Mouse (Mus musculus) heart, embryonic 10.5 days (tissue): ENCODE data around the gene Myh6. TPM values are rescaled to one million over a fixed set of nuclear protein-coding genes. Genes with fewer than 3 reads are reported as not detected.

ENCODE experiments used
- DNase-seq: peaks from one replicate; pipeline ENCODE4 v3.0.0-alpha.2; 2017; ENCODE audit warnings: low spot score
- H3K27ac ChIP-seq: fragments of 300-500 bp; sonication (generic); 2 replicates; pipeline ENCODE4 v1.5.1; 2016; ENCODE audit warnings: mild to moderate bottlenecking
- H3K27me3 ChIP-seq: fragments of 300-500 bp; sonication (generic); 2 replicates; pipeline ENCODE4 v1.6.1; 2016; ENCODE audit warnings: mild to moderate bottlenecking; ENCODE audit not compliant: poor library complexity, insufficient read depth, severe bottlenecking
- H3K36me3 ChIP-seq: fragments of 300-500 bp; sonication (generic); 2 replicates; pipeline ENCODE4 v1.6.1; 2016; ENCODE audit warnings: mild to moderate bottlenecking, moderate library complexity
- H3K4me1 ChIP-seq: fragments of 300-500 bp; sonication (generic); 2 replicates; pipeline ENCODE4 v1.6.1; 2016; ENCODE audit warnings: mild to moderate bottlenecking
- H3K4me3 ChIP-seq: fragments of 300-500 bp; sonication (generic); 2 replicates; pipeline ENCODE4 v1.5.1; 2016; ENCODE audit warnings: mild to moderate bottlenecking, moderate library complexity
- H3K9me3 ChIP-seq: fragments of 300-500 bp; sonication (generic); 2 replicates; pipeline ENCODE4 v1.6.1; 2016; ENCODE audit warnings: mild to moderate bottlenecking, moderate library complexity
- WGBS: fragments of 180-500 bp; shearing (Covaris S2); methylation state at CpG from one replicate; pipeline ENCODE4 v1.1.7; 2016; 5-methylcytosine and 5-hydroxymethylcytosine counted together
- polyA plus RNA-seq: library from polyadenylated mRNA; unstranded; fragments of >200 nt; fragmentation: Nextera tagmentation; extraction: Ambion mirVana; gene quantifications from 2 replicates; pipeline ENCODE4 v1.2.1, GENCODE M21; 2016

Gene Myh6
- 2,034 and 3,157 TPM in 2 replicates for polyA plus RNA-seq

DNA sequence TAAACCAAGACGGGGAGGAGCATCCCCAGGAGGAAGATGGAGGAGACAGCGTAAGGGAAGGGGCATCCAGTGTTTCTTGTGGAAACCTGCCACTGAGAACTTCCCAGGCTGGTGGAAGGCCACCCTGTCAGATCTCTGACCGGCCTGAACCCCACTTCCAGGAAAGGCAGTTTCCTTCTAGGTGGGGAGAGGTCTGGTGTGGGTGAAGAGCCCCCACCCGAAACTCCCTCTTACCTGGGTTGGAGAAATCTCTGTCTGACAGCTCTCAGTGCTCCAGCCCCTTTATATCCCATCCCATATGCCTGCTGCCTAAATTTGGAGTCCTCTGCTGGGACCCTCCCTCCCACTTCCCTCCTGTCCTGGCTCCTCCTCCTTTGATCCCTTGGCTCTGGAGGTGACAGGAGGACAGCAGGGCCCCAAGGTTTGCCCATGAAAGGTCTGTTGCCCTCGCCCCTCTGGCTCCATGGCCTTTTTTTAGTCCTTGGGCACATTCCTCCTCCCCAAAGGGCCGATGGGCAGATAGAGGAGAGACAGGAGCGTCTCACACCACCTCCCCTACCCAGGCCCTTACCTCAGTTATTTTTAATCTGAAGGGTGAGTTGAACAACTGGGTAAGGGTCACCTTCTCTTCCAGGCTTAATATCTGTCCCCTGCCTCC is at the start of gene Myh6:
TSS of gene Myh6 (minus strand) at position 608 of the 658 bp plus-strand sequence.
- DNase-seq = peak; percentile 94
- peaks cover 52% of the 10 kb centered on the region for H3K4me1 ChIP-seq
- peak within 1 kb of the TSS; percentile 88 for H3K27ac ChIP-seq
- H3K36me3 ChIP-seq = peaks cover 41% of the 10 kb centered on the region
- 29% methylated on average over 7 of the region's 7 CpGs for WGBS
- peak within 1 kb of the TSS; percentile 64 for H3K4me3 ChIP-seq
- no peaks in the 10 kb centered on the region for H3K9me3 ChIP-seq
- H3K27me3 ChIP-seq = no peaks in the 10 kb centered on the region

GRCm38 (mm10) chr14:55015767-55016111 is 49.0 kb upstream of the Myh6 start:
- Histone ChIP-seq H3K4me3 (peak overlapping the region; percentile 82), H3K36me3 (peaks cover 29% of the 10 kb centered on the region), H3K9me3 (no peaks in the 10 kb centered on the region), H3K4me1 (0 out of 2 replicates have a peak, but pooled peaks cover 4% of the 10 kb centered on the region), H3K27me3 (no peaks in the 10 kb centered on the region), H3K27ac (peak overlapping the region; percentile 96)
- under 1% methylated on average over 17 of the region's 17 CpGs for WGBS
- DNase-seq = no peak

- Histone ChIP-seq H3K36me3 (peaks cover 24% of the 10 kb centered on the region), H3K27ac (peak within 1 kb of the TSS; percentile 96), H3K27me3 (no peaks in the 10 kb centered on the region), H3K9me3 (no peaks in the 10 kb centered on the region), H3K4me1 (peaks cover 4% of the 10 kb centered on the region; the same call in 1 of the 2 replicates), H3K4me3 (peak within 1 kb of the TSS; percentile 82)
- peak; percentile 98 for DNase-seq
- WGBS = under 1% methylated on average over 36 of the region's 36 CpGs
These were observed 48.5 kb upstream of the Myh6 start, which contains the start of gene Ngdn for GRCm38 (mm10) chr14:55014991-55015766. TSS of gene Ngdn (plus strand) at chr14:55015454.

- DNase-seq = no peak
- no peaks in the 10 kb centered on the region for H3K9me3 ChIP-seq
- peaks cover 21% of the 10 kb centered on the region for H3K36me3 ChIP-seq
- under 1% methylated on average over 27 of the region's 27 CpGs for WGBS
- peak overlapping the region; percentile 96 for H3K27ac ChIP-seq
- H3K4me3 ChIP-seq = peak overlapping the region; percentile 82
- peaks cover 8% of the 10 kb centered on the region for H3K4me1 ChIP-seq
- no peaks in the 10 kb centered on the region for H3K27me3 ChIP-seq
These were observed 47.9 kb upstream of the Myh6 start for GRCm38 (mm10) chr14:55014591-55014990.

DNA sequence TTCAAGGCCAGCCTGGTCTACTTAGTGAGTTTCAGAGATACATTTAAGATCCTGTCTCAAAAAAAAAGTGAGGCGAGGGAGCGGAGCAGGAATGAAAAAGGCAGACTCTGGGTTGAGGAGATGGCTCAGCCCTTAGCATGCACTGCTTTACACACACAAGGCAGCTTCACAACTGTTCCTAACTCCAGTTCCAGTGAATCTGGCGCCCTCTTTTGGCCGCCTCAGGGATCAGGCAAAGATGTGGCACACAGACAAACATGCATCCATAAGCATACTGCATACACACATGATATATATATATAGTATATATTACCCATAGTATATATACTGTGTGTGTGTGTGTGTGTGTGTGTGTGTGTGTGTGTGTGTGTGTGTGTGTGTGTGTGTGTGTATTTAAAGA is 44.4 kb upstream of the Myh6 start:
- peaks cover 30% of the 10 kb centered on the region for H3K4me1 ChIP-seq
- WGBS = 60% methylated on average over 4 of the region's 4 CpGs
- H3K36me3 ChIP-seq = no peaks in the 10 kb centered on the region
- H3K27me3 ChIP-seq = peaks cover 9% of the 10 kb centered on the region; the same call in 1 of the 2 replicates
- H3K27ac ChIP-seq = no peak overlapping the region
- no peak overlapping the region for H3K4me3 ChIP-seq
- DNase-seq = no peak
- no peaks in the 10 kb centered on the region for H3K9me3 ChIP-seq

- H3K4me1 ChIP-seq = peaks cover 53% of the 10 kb centered on the region
- no peaks in the 10 kb centered on the region for H3K9me3 ChIP-seq
- DNase-seq = no peak
- no peak overlapping the region for H3K4me3 ChIP-seq
- H3K36me3 ChIP-seq = no peaks in the 10 kb centered on the region
- H3K27ac ChIP-seq = peak overlapping the region; percentile 69
- H3K27me3 ChIP-seq = peaks cover 9% of the 10 kb centered on the region; the same call in 1 of the 2 replicates
- WGBS = 70% methylated on average over 8 of the region's 8 CpGs
These were observed 41.7 kb upstream of the Myh6 start for GRCm38 (mm10) chr14:55008417-55008816.

DNA sequence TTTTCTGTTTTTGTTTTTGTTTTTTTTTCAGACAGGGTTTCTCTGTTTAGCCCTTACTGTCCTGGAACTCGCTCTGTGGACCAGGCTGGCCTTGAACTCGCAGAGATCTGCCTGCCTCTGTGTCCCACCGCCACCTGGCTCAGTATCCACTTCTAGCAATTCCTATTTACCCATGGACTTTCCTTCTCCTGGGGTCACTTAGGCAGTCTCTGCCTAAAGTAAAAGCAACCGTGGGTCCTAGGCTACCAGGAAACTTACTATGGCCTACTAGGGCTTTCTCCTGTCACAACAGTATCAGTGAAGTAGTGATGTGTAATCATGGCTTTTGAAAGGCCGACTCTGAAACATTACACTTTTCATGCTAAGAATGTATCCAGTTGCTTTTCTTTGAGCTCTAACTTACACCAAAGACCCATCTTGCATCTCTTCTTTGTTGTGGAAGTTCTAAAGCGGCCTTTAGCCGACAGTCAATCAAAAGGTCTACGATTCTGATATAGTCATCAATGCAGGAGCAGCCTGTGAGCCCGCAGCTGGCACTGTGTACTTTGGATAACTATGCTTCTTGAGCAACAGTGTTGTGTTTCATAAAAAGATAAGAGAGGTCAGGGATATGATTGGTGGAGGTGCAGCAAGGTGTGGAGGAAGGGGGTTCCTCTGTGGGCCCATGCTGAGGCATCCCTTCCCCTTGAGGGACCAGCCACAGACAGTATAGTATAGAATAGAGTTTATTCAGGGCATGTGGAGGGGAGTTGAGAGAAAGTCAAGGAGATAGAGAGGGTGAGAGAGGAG is 40.6 kb upstream of the Myh6 start:
- 88% methylated on average over 9 of the region's 9 CpGs for WGBS
- H3K4me1 ChIP-seq = peaks cover 64% of the 10 kb centered on the region

GRCm38 (mm10) chr14:55006541-55006940 is 39.8 kb upstream of the Myh6 start:
- H3K27me3 ChIP-seq = peaks cover 9% of the 10 kb centered on the region; the same call in 1 of the 2 replicates
- H3K4me1 ChIP-seq = peaks cover 70% of the 10 kb centered on the region
- no peaks in the 10 kb centered on the region for H3K9me3 ChIP-seq
- WGBS = 64% methylated on average over 3 of the region's 3 CpGs
- peak overlapping the region; percentile 96 for H3K27ac ChIP-seq
- DNase-seq = no peak
- H3K36me3 ChIP-seq = peaks cover under 1% of the 10 kb centered on the region; the same call in 1 of the 2 replicates
- H3K4me3 ChIP-seq = no peak overlapping the region

More for the DNA sequence above, 40.6 kb upstream of the Myh6 start:
- H3K27me3 ChIP-seq = peaks cover 9% of the 10 kb centered on the region; the same call in 1 of the 2 replicates
- no peak overlapping the region for H3K4me3 ChIP-seq
- no peak for DNase-seq
- H3K27ac ChIP-seq = peak overlapping the region; percentile 69; the same call in 1 of the 2 replicates
- no peaks in the 10 kb centered on the region for H3K9me3 ChIP-seq
- H3K36me3 ChIP-seq = no peaks in the 10 kb centered on the region

- Histone ChIP-seq H3K36me3 (peaks cover 6% of the 10 kb centered on the region), H3K27ac (peak overlapping the region; percentile 96; the same call in 1 of the 2 replicates), H3K27me3 (peaks cover 9% of the 10 kb centered on the region; the same call in 1 of the 2 replicates), H3K4me3 (no peak overlapping the region), H3K9me3 (no peaks in the 10 kb centered on the region; the same call in 1 of the 2 replicates), H3K4me1 (peaks cover 71% of the 10 kb centered on the region)
- 77% methylated on average over 8 of the region's 8 CpGs for whole genome bisulfite sequencing
- no peak for DNase-seq
These were observed 39.2 kb upstream of the Myh6 start for GRCm38 (mm10) chr14:55005967-55006366.

DNA sequence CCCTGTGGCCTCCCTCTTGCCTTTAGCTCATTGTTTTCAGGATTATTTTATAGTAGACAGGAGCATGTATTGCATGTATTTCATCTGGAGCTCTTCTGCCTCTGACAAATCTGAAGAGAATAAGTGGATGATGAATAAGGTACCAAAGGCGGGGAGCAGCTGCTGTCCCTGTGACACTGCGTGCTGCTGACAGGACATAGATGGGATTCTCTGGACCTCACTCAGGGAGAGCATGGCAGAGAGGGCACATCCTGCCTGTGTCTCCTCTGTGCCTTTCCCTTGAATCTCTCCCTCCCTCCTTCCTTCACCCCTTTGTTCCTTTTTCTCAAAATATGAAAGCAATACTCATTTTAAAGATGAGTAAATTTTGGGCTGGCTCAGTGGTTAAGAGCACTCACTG is 38.8 kb upstream of the Myh6 start:
- H3K27ac ChIP-seq = peak overlapping the region; percentile 96
- H3K4me1 ChIP-seq = peaks cover 76% of the 10 kb centered on the region
- H3K27me3 ChIP-seq = peaks cover 9% of the 10 kb centered on the region; the same call in 1 of the 2 replicates
- no peak overlapping the region; the same call in 1 of the 2 replicates for H3K4me3 ChIP-seq
- DNase-seq = no peak
- H3K36me3 ChIP-seq = peaks cover 7% of the 10 kb centered on the region
- H3K9me3 ChIP-seq = no peaks in the 10 kb centered on the region; the same call in 1 of the 2 replicates
- WGBS = 52% methylated on average over 2 of the region's 2 CpGs

DNA sequence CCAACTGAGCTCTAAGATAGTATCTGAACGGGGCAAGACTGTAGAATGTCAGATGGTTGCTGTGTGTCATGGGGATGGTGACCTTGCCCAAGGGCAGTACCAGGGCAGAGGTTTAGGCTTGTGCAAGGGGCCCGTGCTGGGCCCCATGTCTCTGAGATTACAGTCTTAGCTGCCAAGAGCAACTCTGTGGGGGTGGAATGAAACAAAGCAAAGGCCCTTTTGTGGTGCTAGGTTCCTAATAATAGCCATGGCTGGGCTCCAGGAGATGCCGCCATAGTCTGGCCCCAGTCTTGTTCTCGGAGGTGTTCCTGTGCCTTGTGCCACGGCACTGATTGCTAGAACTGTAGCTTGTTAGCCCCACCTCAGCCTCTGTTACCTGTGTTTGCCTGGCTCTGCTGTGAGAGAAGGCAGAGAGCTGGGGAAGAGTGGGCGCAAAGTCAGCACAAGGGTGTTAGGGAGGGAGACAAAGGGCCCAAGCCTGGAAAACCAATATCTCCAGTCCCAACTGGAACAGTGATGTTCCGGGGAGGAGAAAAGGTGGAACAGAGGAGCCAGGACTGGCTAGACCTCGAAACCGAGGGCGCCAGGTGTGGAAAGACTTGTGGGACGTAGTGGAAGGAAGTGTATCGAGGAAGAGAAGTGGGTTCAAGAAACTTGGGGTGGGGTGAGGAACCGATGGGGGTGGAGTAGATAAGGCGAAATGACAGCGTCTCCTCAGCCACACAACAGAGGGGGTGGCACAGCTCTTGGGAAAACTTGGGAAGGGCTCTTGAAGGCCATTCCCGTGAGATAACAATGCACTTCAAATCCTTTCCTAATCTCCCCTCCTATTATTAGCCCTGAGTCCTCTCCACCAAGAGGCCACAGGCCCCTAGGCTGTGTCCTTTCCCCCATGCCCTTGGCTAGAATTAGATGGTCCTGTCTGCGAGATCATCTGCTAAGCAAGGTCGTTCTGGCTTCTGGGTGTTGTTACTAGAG is 37.4 kb upstream of the Myh6 start:
- H3K27ac ChIP-seq = peak overlapping the region; percentile 96
- H3K4me3 ChIP-seq = peak overlapping the region; percentile 45

More for the DNA sequence above, 37.4 kb upstream of the Myh6 start:
- peak; percentile 89 for DNase-seq
- Histone ChIP-seq H3K36me3 (peaks cover 7% of the 10 kb centered on the region), H3K27me3 (peaks cover 9% of the 10 kb centered on the region; the same call in 1 of the 2 replicates), H3K4me1 (peaks cover 69% of the 10 kb centered on the region), H3K9me3 (no peaks in the 10 kb centered on the region; the same call in 1 of the 2 replicates)
- 33% methylated on average over 18 of the region's 18 CpGs for WGBS
